In the genomic region with DNA sequence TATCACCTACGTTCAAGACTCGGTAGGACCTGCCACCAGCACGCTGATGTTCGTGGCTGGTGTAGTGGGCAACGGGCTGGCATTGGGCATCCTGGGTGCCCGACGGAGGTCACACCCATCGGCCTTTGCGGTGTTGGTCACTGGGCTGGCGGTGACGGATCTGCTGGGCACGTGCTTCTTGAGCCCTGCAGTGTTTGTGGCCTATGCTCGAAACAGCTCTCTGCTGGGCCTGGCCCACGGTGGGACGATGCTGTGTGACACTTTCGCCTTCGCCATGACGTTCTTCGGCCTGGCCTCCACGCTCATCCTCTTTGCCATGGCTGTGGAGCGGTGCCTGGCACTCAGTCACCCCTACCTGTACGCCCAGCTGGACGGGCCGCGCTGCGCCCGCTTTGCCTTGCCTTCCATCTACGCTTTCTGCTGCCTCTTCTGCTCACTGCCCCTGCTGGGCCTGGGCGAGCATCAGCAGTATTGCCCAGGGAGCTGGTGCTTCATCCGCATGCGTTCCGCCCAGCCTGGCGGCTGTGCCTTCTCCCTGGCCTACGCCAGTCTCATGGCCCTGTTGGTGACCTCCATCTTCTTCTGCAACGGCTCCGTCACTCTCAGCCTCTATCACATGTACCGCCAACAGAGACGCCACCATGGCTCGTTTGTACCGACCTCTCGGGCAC, we compare ENCODE assay signal across 11 mouse cellular contexts. TPM values are rescaled to one million over a fixed set of nuclear protein-coding genes. Genes with fewer than 3 reads are reported as not detected.
DNase-seq lines count a peak whose midpoint lies in the region; ATAC-seq and TF ChIP-seq lines count a peak whose summit lies in the region.
"Had no signal": no experiment of that assay in that cellular context is flagged by ENCODE, and none has a peak within 500 bp of the region (broad histone marks: within the 10 kb centered on the region; RNA-seq: fewer than 3 reads in every experiment).

No protein-coding gene starts in this region.

- DNase-seq in heart, postnatal 0 days (ENCODE audit: low spot score) = no peak
- no peak for DNase-seq in heart, adult 9 months (ENCODE audit: low spot score in 2 of 2)
- DNase-seq in midbrain, embryonic 10.5 days (ENCODE audit: low spot score) = no peak
- DNase-seq in forebrain, embryonic 11.5 days (ENCODE audit: low spot score) = no peak
- DNase-seq in spleen, adult 18-20 months = no peak
- DNase-seq: cerebellum, adult 11 months; right cerebral cortex, adult 18-20 months had no signal

- ATAC-seq in heart, postnatal 0 days (ENCODE audit: insufficient read depth, low read depth) = no peak
- no peak for ATAC-seq in midbrain, embryonic 16.5 days
- ATAC-seq in forebrain, embryonic 11.5 days (replicated peaks; ENCODE audit: low FRiP score) = no peak

- no peaks in the 10 kb centered on the region for H3K9me3 ChIP-seq in heart, postnatal 0 days (replicated peaks; ENCODE audit: control insufficient read depth, low read length)
- H3K9me3 ChIP-seq in midbrain, embryonic 10.5 days (replicated peaks) = no peaks in the 10 kb centered on the region
- no peaks in the 10 kb centered on the region for H3K9me3 ChIP-seq in midbrain, embryonic 16.5 days (replicated peaks; ENCODE audit: control insufficient read depth, low read length, poor library complexity, severe bottlenecking)
- H3K9me3 ChIP-seq in forebrain, embryonic 11.5 days (ENCODE audit: control insufficient read depth, low read length) = no peaks in the 10 kb centered on the region

- TF ChIP-seq CTCF in heart, postnatal 0 days (IDR thresholded peaks at IDR 0.05; ENCODE audit: low read depth) = no peak
- no peak for TF ChIP-seq CTCF in small intestine, adult 2 months (IDR thresholded peaks at IDR 0.05; ENCODE audit: extremely low read depth, insufficient read length, insufficient replicate concordance, low read depth, low read length)

- TF ChIP-seq EP300 in heart, postnatal 0 days (IDR thresholded peaks at IDR 0.05; ENCODE audit: low read depth) = no peak

- H3K36me3 ChIP-seq in heart, postnatal 0 days (replicated peaks; ENCODE audit: control insufficient read depth, insufficient read depth, low read length) = no peaks in the 10 kb centered on the region
- no peaks in the 10 kb centered on the region for H3K36me3 ChIP-seq in midbrain, embryonic 10.5 days
- H3K36me3 ChIP-seq in midbrain, embryonic 16.5 days (ENCODE audit: control insufficient read depth, insufficient read depth, low read length) = no peaks in the 10 kb centered on the region
- no peaks in the 10 kb centered on the region for H3K36me3 ChIP-seq in small intestine, adult 2 months (ENCODE audit: control insufficient read depth, insufficient read depth, low read length)
- no peaks in the 10 kb centered on the region for H3K36me3 ChIP-seq in forebrain, embryonic 11.5 days (ENCODE audit: control insufficient read depth, insufficient read depth, low read length)

- no peak overlapping the region for H3K27ac ChIP-seq in heart, postnatal 0 days (ENCODE audit: low read depth)
- H3K27ac ChIP-seq in midbrain, embryonic 10.5 days (replicated peaks) = 0 out of 2 replicates have a peak overlapping the region, but pooled peaks have one; percentile 19
- no peak overlapping the region for H3K27ac ChIP-seq in midbrain, embryonic 16.5 days (ENCODE audit: low read length)
- peak overlapping the region; percentile 35; the same call in 1 of the 2 replicates for H3K27ac ChIP-seq in brown adipose tissue, adult 24 weeks (replicated peaks; ENCODE audit: low read depth, low read length)
- H3K27ac ChIP-seq in small intestine, adult 2 months (ENCODE audit: insufficient read depth, low read depth, low read length) = no peak overlapping the region
- no peak overlapping the region for H3K27ac ChIP-seq in forebrain, embryonic 11.5 days (ENCODE audit: low read depth, low read length)
- H3K27ac ChIP-seq: layer of hippocampus, adult 2 months had no signal

- WGBS in heart, postnatal 0 days = 88% methylated on average over 41 of the region's 41 CpGs
- WGBS in midbrain, embryonic 10.5 days = 92% methylated on average over 41 of the region's 41 CpGs
- 92% methylated on average over 41 of the region's 41 CpGs for WGBS in midbrain, embryonic 16.5 days
- 89% methylated on average over 41 of the region's 41 CpGs for WGBS in small intestine, adult 2 months
- WGBS in forebrain, embryonic 11.5 days = 92% methylated on average over 41 of the region's 41 CpGs

- no peak for TF ChIP-seq POLR2A in small intestine, adult 2 months (IDR thresholded peaks at IDR 0.05; ENCODE audit: low read depth, low read length)

- peak overlapping the region; percentile 45; the same call in 1 of the 2 replicates for H3K4me2 ChIP-seq in heart, postnatal 0 days (ENCODE audit: low read depth, low read length)
- no peak overlapping the region for H3K4me2 ChIP-seq in midbrain, embryonic 16.5 days (ENCODE audit: low read length)
- no peak overlapping the region for H3K4me2 ChIP-seq in forebrain, embryonic 11.5 days (ENCODE audit: low read depth, low read length, severe bottlenecking)

- no peak overlapping the region for H3K4me3 ChIP-seq in heart, postnatal 0 days (ENCODE audit: low read depth, low read length)
- no peak overlapping the region for H3K4me3 ChIP-seq in midbrain, embryonic 10.5 days
- H3K4me3 ChIP-seq in midbrain, embryonic 16.5 days (ENCODE audit: low read depth, low read length) = no peak overlapping the region
- H3K4me3 ChIP-seq in brown adipose tissue, adult 24 weeks (ENCODE audit: insufficient read depth, low read depth, low read length) = peak overlapping the region; percentile 45
- peak overlapping the region; percentile 20 for H3K4me3 ChIP-seq in small intestine, adult 2 months (ENCODE audit: low read depth, low read length)
- H3K4me3 ChIP-seq in forebrain, embryonic 11.5 days (ENCODE audit: low read depth, low read length) = no peak overlapping the region
- H3K4me3 ChIP-seq: layer of hippocampus, adult 2 months had no signal

- peaks cover 15% of the 10 kb centered on the region for H3K4me1 ChIP-seq in heart, postnatal 0 days (ENCODE audit: control insufficient read depth, insufficient read depth)
- H3K4me1 ChIP-seq in midbrain, embryonic 10.5 days = peaks cover 26% of the 10 kb centered on the region
- no peaks in the 10 kb centered on the region for H3K4me1 ChIP-seq in midbrain, embryonic 16.5 days (ENCODE audit: control insufficient read depth, insufficient read depth, low read length)
- H3K4me1 ChIP-seq in brown adipose tissue, adult 24 weeks (ENCODE audit: control insufficient read depth, insufficient read depth, insufficient read length, low read length) = peaks cover 3% of the 10 kb centered on the region; the same call in 1 of the 2 replicates
- no peaks in the 10 kb centered on the region; the same call in 1 of the 2 replicates for H3K4me1 ChIP-seq in small intestine, adult 2 months (ENCODE audit: control insufficient read depth, insufficient read depth, insufficient read length, low read length)
- peaks cover 4% of the 10 kb centered on the region; the same call in 1 of the 2 replicates for H3K4me1 ChIP-seq in forebrain, embryonic 11.5 days (replicated peaks; ENCODE audit: control insufficient read depth, insufficient read depth, low read length)

- H3K9ac ChIP-seq in heart, postnatal 0 days (replicated peaks; ENCODE audit: low read depth, low read length) = no peak overlapping the region
- H3K9ac ChIP-seq in midbrain, embryonic 16.5 days (ENCODE audit: low read depth, low read length) = no peak overlapping the region
- H3K9ac ChIP-seq in forebrain, embryonic 11.5 days (ENCODE audit: low read length) = no peak overlapping the region

- peaks cover 25% of the 10 kb centered on the region for H3K27me3 ChIP-seq in heart, postnatal 0 days (ENCODE audit: control insufficient read depth, insufficient read depth, low read length)
- H3K27me3 ChIP-seq in midbrain, embryonic 10.5 days (ENCODE audit: low read depth, poor library complexity, severe bottlenecking) = no peaks in the 10 kb centered on the region; the same call in 1 of the 2 replicates
- no peaks in the 10 kb centered on the region for H3K27me3 ChIP-seq in midbrain, embryonic 16.5 days (ENCODE audit: control insufficient read depth, insufficient read depth, low read depth, low read length)
- H3K27me3 ChIP-seq in small intestine, adult 2 months (ENCODE audit: control insufficient read depth, insufficient read depth, low read length) = no peaks in the 10 kb centered on the region
- no peaks in the 10 kb centered on the region for H3K27me3 ChIP-seq in forebrain, embryonic 11.5 days (ENCODE audit: control insufficient read depth, insufficient read depth, low read length)

RNA-seq across cellular contexts. Expression of gene Ptgir, which starts 0.7 kb away (rescaled TPM):
- total RNA-seq in heart, postnatal 0 days (2014; rRNA removed; ENCODE audit: low replicate concordance) = 0.58 and 2.3 TPM in 2 replicates
- polyA plus RNA-seq in heart, postnatal 0 days (2015; fragmentation: Nextera tagmentation; extraction: Ambion mirVana) = 1.1 and 1.2 TPM in 2 replicates
- polyA plus RNA-seq in midbrain, embryonic 10.5 days (2016; fragmentation: Nextera tagmentation; extraction: Ambion mirVana) = 0.17 and 0.56 TPM in 2 replicates
- 0.22 and 0.23 TPM in 2 replicates for polyA plus RNA-seq in midbrain, embryonic 16.5 days (2015; fragmentation: Nextera tagmentation; extraction: Ambion mirVana)
- polyA plus RNA-seq in brown adipose tissue, adult 24 weeks (2012; ENCODE audit: insufficient read depth, insufficient read length, missing spikeins) = 1.9 and 2.8 TPM in 2 replicates
- polyA plus RNA-seq in small intestine, adult 2 months (2012; rRNA removed) = 1.2 and 1.7 TPM in 2 replicates
- 0.11 and 0.39 TPM in 2 replicates for polyA plus RNA-seq in forebrain, embryonic 11.5 days (2014; fragmentation: Nextera tagmentation; extraction: Ambion mirVana)

RNA-seq across cellular contexts. Expression of gene Gng8, which starts 15.4 kb away (rescaled TPM):
- 0.27 and 4.0 TPM in 2 replicates for total RNA-seq in heart, postnatal 0 days (2014; rRNA removed; ENCODE audit: low replicate concordance)
- 1.7 and 2.5 TPM in 2 replicates for polyA plus RNA-seq in heart, postnatal 0 days (2015; fragmentation: Nextera tagmentation; extraction: Ambion mirVana)
- polyA plus RNA-seq in midbrain, embryonic 10.5 days (2016; fragmentation: Nextera tagmentation; extraction: Ambion mirVana) = 5.4 and 8.5 TPM in 2 replicates
- 14.0 and 49.2 TPM in 2 replicates for polyA plus RNA-seq in midbrain, embryonic 16.5 days (2015; fragmentation: Nextera tagmentation; extraction: Ambion mirVana)
- not detected in 2 replicates for polyA plus RNA-seq in brown adipose tissue, adult 24 weeks (2012; ENCODE audit: insufficient read depth, insufficient read length, missing spikeins)
- polyA plus RNA-seq in small intestine, adult 2 months (2012; rRNA removed) = 2.1 and 2.2 TPM in 2 replicates
- 7.3 and 7.4 TPM in 2 replicates for polyA plus RNA-seq in forebrain, embryonic 11.5 days (2014; fragmentation: Nextera tagmentation; extraction: Ambion mirVana)

RNA-seq across cellular contexts. Expression of gene Calm3, which starts 16.9 kb away (rescaled TPM):
- total RNA-seq in heart, postnatal 0 days (2014; rRNA removed; ENCODE audit: low replicate concordance) = 342 and 417 TPM in 2 replicates
- 101 and 107 TPM in 2 replicates for polyA plus RNA-seq in heart, postnatal 0 days (2015; fragmentation: Nextera tagmentation; extraction: Ambion mirVana)
- 174 and 180 TPM in 2 replicates for polyA plus RNA-seq in midbrain, embryonic 10.5 days (2016; fragmentation: Nextera tagmentation; extraction: Ambion mirVana)
- 405 and 443 TPM in 2 replicates for polyA plus RNA-seq in midbrain, embryonic 16.5 days (2015; fragmentation: Nextera tagmentation; extraction: Ambion mirVana)
- polyA plus RNA-seq in brown adipose tissue, adult 24 weeks (2012; ENCODE audit: insufficient read depth, insufficient read length, missing spikeins) = 210 and 222 TPM in 2 replicates
- polyA plus RNA-seq in small intestine, adult 2 months (2012; rRNA removed) = 147 and 452 TPM in 2 replicates
- polyA plus RNA-seq in forebrain, embryonic 11.5 days (2014; fragmentation: Nextera tagmentation; extraction: Ambion mirVana) = 276 and 285 TPM in 2 replicates

RNA-seq across cellular contexts. Expression of gene Dact3, which starts 31.9 kb away (rescaled TPM):
- 63.9 and 69.6 TPM in 2 replicates for total RNA-seq in heart, postnatal 0 days (2014; rRNA removed; ENCODE audit: low replicate concordance)
- 3.8 TPM in 2 replicates for polyA plus RNA-seq in heart, postnatal 0 days (2015; fragmentation: Nextera tagmentation; extraction: Ambion mirVana)
- 1.9 and 2.2 TPM in 2 replicates for polyA plus RNA-seq in midbrain, embryonic 10.5 days (2016; fragmentation: Nextera tagmentation; extraction: Ambion mirVana)
- polyA plus RNA-seq in midbrain, embryonic 16.5 days (2015; fragmentation: Nextera tagmentation; extraction: Ambion mirVana) = 2.6 and 3.0 TPM in 2 replicates
- polyA plus RNA-seq in brown adipose tissue, adult 24 weeks (2012; ENCODE audit: insufficient read depth, insufficient read length, missing spikeins) = 0.79 and 2.1 TPM in 2 replicates
- polyA plus RNA-seq in small intestine, adult 2 months (2012; rRNA removed) = 21.6 and 24.2 TPM in 2 replicates
- 4.8 and 7.0 TPM in 2 replicates for polyA plus RNA-seq in forebrain, embryonic 11.5 days (2014; fragmentation: Nextera tagmentation; extraction: Ambion mirVana)

RNA-seq across cellular contexts. Expression of gene Pnmal2, which starts 37.5 kb away (rescaled TPM):
- 2.9 and 4.0 TPM in 2 replicates for total RNA-seq in heart, postnatal 0 days (2014; rRNA removed; ENCODE audit: low replicate concordance)
- polyA plus RNA-seq in heart, postnatal 0 days (2015; fragmentation: Nextera tagmentation; extraction: Ambion mirVana) = 3.0 and 3.4 TPM in 2 replicates
- 4.1 and 11.7 TPM in 2 replicates for polyA plus RNA-seq in midbrain, embryonic 10.5 days (2016; fragmentation: Nextera tagmentation; extraction: Ambion mirVana)
- 186 and 206 TPM in 2 replicates for polyA plus RNA-seq in midbrain, embryonic 16.5 days (2015; fragmentation: Nextera tagmentation; extraction: Ambion mirVana)
- polyA plus RNA-seq in brown adipose tissue, adult 24 weeks (2012; ENCODE audit: insufficient read depth, insufficient read length, missing spikeins) = not detected in 2 replicates
- 1.2 and 1.4 TPM in 2 replicates for polyA plus RNA-seq in small intestine, adult 2 months (2012; rRNA removed)
- polyA plus RNA-seq in forebrain, embryonic 11.5 days (2014; fragmentation: Nextera tagmentation; extraction: Ambion mirVana) = 12.3 and 13.0 TPM in 2 replicates

Comparison
In these comparisons a context has a peak if more than half of its experiments do, and no peak if none do; other contexts are left out.
1. H3K27ac ChIP-seq: peak in midbrain, embryonic 10.5 days (single experiment) and brown adipose tissue, adult 24 weeks (single experiment); none in heart, postnatal 0 days (single experiment), midbrain, embryonic 16.5 days (single experiment), small intestine, adult 2 months (single experiment) and forebrain, embryonic 11.5 days (single experiment).
2. H3K4me3 ChIP-seq: peak in brown adipose tissue, adult 24 weeks (single experiment) and small intestine, adult 2 months (single experiment); none in heart, postnatal 0 days (single experiment), midbrain, embryonic 10.5 days (single experiment), midbrain, embryonic 16.5 days (single experiment) and forebrain, embryonic 11.5 days (single experiment).